Mouse (Mus musculus): ENCODE results near the gene Zfp11. TPM values are rescaled to one million over a fixed set of nuclear protein-coding genes. Genes with fewer than 3 reads are reported as not detected.
A peak's percentile ranks its signal among the peaks of the same experiment; 100 is the strongest.
"Not testable (repeated sequence)": the region's sequence is repeated elsewhere in the genome, so short reads cannot be mapped to it uniquely, and the experiment has no call there.

Zfp11 gene
- total RNA-seq (2021), result 1 to 10 TPM; 7.0 to 7.1 TPM
- long read RNA-seq, experiment 1, transcript Zfp11-201 (3 exons, 3,929 nt), result major isoform, 5 of 6 reads
- long read RNA-seq, experiment 1, partial matches to known transcripts, result 0 of 6 reads
- long read RNA-seq, experiment 1, other reads (novel, unspliced or antisense), result 1 of 6 reads
- long read RNA-seq, experiment 2, transcript Zfp11-201 (3 exons, 3,929 nt), result major isoform, 6 of 7 reads
- long read RNA-seq, experiment 2, partial matches to known transcripts, result 0 of 7 reads
- long read RNA-seq, experiment 2, other reads (novel, unspliced or antisense), result 1 of 7 reads

DNA sequence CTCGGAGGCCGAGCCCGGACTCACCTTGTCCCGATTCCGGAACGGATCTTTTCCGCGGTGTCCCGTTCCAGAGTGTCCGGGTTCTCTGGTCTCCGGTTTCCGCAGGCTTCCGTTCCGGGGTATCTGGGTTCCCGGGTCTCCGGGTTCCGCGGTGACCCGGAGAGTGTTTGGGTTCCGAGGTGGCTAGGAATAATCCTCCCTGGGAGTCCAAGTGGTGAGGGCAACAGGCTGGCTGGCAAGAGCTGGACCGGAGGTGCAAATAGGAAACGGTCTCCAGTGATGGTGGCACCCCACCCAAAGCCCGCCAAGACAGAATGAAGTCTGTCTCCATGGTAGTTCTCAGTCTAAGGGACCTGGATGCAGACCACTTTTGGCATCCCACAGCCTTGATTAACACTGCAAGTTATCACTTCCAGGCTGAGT, at the start of gene Zfp11:
Gene Zfp11 (minus strand): TSS at position 64 of the 423 bp plus-strand sequence.
- peak; percentile 82 to 85 for DNase-seq (ENCODE audit: low spot score in 2 of 2)
- intact Hi-C loops (cut with DNase I), result loop anchor here (5.0 kb wide), 1 partner anchor 57 kb away; the partner anchor contains the start of gene Nipsnap2

DNA sequence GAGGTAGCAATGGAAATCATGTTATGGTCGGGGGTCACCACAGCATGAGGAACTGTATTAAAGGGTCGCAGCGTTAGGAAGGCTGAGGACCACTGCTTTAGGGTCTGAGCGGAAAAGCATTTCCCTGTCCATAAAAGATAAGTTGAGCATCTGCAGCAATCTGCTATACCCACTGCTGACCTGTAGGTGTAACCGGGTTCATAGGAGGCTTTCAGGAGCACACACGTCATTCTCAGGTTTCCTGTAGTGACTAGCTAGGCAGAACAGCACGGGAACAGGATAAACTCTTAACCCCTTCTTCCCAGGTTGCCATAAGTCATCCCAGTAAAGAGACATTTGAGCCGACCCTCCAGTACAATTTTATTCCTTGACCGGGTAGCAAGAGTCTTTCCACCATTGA, 47.1 kb upstream of the Zfp11 start:
- intact Hi-C loops (cut with DNase I), result loop anchor here (5.0 kb wide), 1 partner anchor 105 kb away; no protein-coding TSS in a partner anchor
- no peak for DNase-seq (ENCODE audit: low spot score in 2 of 2)

DNA sequence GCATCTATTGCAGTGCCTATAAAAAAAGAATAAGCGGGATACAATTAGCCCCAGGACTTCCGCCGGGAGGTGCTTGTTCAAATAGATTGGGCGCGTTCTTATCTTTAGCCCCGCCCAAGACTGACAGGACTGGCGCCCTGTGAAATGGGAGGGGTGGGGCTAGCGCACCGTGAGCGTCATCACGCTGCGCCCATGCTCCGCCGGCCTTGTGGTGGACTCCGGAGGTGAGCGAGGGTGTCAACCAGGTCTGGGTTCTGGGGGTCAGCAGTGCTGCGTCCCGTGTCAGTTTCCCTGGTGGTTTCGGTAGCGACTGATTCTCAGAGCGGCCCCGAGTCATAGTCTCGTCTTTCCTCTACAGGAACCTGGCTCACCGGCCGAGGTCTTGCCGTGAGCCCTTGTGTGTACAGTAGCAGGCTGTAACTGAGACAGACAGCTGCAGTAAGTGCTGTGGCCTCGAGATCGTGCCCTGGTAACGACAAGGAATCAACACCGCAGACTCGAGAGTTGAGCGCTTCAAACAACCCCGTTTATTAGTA, 45.5 kb upstream of the Zfp11 start, which contains the start of gene Mrps17:
Gene Mrps17 (plus strand): TSS at position 172 of the 536 bp plus-strand sequence.
- intact Hi-C loops (cut with DNase I), result loop anchor here (5.0 kb wide), 1 partner anchor 103 kb away; no protein-coding TSS in a partner anchor
- DNase-seq (ENCODE audit: low spot score in 2 of 2), result peak; percentile 93

DNA sequence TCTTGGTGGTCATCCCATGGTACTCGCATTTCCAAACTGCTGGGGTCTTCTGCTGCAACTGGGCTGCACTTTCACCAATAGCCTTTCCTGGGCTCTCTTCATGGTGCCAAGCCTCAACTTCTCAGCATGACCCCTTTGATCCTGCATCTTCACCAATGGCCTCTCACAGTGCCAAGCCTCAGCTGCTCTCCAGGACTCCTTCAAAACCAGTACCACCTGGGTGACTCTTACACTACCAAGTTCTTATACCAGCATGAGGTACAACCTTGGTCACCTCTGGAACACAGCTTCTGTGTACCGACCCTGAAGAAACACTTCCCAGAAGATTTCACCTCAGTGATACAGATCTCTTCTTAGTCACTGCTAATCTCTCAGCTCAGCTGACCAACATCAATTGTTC, 38.5 kb upstream of the Zfp11 start, which contains the start of gene Sept14:
Gene Sept14 (minus strand): TSS at position 101 of the 400 bp plus-strand sequence.
- DNase-seq (ENCODE audit: low spot score in 2 of 2), result no peak
- intact Hi-C loops (cut with DNase I), result no loop called here

DNA sequence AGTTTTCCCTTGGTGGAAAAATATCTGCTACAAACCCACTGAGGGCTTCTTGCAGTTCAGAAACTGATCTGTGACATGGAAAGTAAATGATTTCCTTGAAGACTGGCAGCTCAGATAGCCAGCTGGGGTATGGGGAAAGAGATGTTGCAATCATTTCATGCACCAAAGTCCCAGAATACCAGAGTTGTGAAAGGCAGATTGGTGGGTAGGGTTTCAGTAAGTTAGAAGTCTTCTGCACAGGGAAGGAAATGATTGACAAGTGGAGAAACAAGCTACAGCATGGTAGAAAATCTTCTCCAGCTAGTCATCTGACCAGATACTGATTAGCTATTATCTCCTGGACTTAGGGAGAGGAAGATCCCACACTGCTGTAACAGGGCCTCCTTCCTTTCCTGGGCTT, 33.5 kb upstream of the Zfp11 start:
- intact Hi-C loops (cut with DNase I), result no loop called here
- DNase-seq (ENCODE audit: low spot score in 2 of 2), result no peak

DNA sequence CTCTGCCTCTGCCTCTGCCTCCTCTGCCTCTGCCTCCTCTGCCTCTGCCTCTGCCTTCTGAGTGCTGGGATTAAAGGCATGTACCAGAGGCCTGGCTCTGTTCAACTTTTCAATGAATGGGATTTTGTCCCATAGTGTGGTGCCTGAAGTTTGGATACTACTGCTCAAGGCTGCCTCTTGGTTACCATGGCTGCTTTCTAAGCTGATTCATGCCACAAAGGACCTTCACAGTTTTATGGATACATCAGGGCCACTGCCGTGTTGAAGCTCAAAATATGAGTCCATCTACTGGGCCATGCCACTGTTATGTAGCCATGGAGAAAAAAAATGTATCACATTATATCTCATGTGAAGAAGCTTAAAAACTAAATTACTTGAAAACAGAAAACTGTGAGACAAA, 31.8 kb upstream of the Zfp11 start:
- DNase-seq (ENCODE audit: low spot score in 2 of 2), result no peak
- intact Hi-C loops (cut with DNase I), result no loop called here

DNA sequence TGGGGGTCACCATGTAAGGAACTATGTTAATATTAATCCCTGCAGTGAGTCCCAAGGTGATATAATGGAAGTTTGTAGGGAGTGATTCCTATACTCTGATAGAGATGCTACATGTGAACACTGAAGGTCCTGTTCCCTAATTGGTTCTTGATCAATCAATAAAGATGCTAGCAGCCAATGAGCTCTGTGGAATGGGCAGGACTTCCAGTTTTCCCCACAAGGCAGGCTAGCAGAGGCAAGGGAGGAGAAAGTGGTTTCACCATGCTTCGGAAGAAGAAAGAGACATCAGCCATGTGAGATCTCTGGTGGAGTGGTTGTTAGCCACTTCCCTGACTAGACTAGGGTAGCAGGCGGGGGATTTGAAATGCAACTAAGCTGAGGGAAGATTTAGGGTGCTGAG, 30.6 kb upstream of the Zfp11 start:
- DNase-seq (ENCODE audit: low spot score in 2 of 2), result no peak
- intact Hi-C loops (cut with DNase I), result no loop called here

DNA sequence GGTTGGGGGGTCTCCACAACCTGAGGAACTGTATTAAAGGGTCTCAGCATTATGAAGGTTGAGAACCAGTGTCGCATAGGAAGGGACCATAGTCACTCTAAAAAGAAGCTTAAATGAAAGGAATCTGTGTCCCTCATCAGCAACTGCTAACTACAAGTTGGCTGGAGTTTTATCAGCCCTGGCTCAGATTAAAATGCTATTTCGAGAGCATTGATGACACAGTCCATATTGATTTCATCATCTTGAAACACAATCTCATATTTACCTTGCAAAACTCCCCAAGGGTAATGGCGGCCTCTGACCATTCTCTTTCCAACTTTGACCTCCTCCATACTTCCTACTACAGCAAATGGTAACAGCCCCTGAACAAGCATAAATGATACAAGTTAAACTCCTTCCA, 20.6 kb upstream of the Zfp11 start:
- intact Hi-C loops (cut with DNase I), result no loop called here
- no peak for DNase-seq (ENCODE audit: low spot score in 2 of 2)

DNA sequence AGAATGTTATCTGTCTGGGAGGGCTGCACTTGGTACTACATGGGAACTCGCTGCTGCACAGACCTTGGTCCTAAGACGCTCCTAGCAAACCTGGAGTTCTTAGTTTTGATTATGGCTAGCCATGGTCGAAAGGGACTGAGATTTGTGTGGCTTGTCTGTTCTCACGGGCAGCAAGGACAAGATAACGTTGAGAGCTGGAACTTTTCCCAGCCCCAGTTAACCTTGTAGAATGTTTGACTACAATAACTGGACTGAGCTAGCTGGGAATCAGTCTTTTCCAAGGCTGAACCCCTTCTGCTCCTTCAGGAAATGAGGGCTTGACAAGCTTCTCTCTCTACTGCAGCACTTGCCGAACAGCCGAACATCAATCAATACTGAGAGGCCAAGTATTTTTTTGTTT, 17.7 kb upstream of the Zfp11 start:
- DNase-seq (ENCODE audit: low spot score in 2 of 2), result no peak
- intact Hi-C loops (cut with DNase I), result no loop called here

DNA sequence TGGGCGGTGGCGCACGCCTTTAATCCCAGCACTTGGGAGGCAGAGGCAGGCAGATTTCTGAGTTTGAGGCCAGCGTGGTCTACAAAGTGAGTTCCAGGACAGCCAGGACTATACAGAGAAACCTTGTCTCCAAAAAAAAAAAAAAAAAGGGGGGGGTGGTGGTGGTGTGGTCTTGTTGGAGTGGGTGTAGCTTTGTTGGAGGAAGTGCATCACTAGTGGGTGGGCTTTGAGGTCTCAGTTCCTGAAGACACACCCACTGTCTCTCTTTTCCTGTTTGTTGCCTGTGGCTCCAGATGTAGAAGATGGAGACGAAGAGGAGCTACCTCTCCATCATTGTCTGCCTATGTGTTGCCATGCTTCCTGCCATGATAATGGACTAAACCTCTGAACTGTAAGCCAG, 15.2 kb upstream of the Zfp11 start:
- not testable (repeated sequence) for DNase-seq (ENCODE audit: low spot score in 2 of 2)

DNA sequence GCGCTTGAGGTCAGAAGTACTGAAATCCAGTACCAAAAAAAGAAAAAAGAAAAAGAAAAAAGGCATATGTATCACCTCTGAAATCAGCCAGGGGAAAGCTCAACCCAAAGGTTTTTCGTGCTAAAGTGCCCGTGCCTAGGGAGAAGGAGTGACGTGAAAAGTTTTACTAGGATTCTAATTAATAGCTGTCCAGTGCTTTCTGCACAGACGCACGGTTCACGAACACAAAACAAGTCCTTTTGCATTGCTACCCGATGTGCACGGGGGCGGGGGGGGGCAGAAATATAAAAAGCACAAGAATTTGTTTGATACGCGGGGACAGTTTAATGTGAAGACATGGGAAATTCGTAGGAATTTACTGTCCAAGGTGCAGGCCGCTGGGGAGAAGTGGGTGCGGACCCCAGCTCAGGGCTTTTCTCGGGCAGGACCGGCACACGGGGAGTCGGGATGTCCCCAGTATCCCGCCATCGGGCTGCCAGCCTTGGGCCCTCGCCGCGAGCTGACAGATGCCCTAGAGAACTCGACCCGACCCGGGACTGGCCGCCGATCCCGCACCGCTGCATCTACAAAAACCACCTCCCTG, 355 bp downstream of the Zfp11 start:
- intact Hi-C loops (cut with DNase I), result loop anchor here (5.0 kb wide), 1 partner anchor 58 kb away; the partner anchor contains the start of gene Nipsnap2
- no peak for DNase-seq (ENCODE audit: low spot score in 2 of 2)

More for the DNA sequence above, 15.2 kb upstream of the Zfp11 start:
- intact Hi-C loops (cut with DNase I), result not testable (repeated sequence)

DNA sequence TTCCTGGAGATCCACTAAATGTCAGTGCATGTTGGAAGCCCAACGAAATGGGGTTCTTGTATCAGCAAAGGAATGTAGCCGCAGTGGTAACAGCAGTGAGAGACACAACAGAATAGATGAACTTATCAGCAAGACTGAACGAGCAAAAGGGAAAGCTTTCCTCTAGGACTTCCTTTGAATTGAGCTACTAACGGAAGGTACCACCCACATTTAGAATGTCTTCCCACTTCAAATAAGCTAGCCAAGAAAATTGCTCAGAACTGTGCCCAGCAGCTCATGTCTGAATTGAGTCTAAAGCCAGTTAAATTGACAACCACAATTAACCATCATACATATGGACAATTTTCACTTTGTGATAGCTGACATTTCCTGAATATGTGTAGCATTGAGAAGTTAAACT, 2.0 kb downstream of the Zfp11 start:
- peak; percentile 10 to 14 for DNase-seq (ENCODE audit: low spot score in 2 of 2)
- intact Hi-C loops (cut with DNase I), result no loop called here

DNA sequence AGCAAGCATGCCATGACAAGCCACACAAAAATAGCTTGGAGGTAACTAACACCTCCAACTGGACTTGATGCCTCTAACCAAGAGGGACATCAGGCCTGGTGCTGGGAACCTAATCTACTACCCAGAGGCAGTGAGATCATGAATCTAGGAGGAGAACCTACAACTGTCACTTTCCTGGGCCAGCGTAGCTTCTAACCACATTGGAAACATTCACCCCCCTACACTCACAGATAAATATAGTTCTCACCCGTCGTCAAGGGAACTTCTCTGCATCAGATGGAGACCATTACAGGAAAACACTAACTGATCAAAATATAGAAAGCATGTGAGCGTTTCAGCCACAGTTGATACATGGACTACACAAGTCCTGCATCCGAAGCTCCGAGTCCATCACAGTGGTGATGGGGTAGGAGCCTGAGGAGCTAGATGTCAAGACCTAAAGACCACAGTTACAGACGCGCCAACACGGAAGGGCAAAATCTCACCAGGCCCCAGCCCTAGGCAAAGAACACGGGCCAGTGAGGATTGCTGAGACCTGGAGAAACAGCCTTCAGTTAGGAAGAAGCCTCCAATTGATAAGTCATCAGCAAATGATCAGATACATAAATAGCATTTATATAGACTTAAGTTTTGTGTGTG, 3.5 kb downstream of the Zfp11 start:
- peak; percentile 19 to 54 for DNase-seq (ENCODE audit: low spot score in 2 of 2)
- intact Hi-C loops (cut with DNase I), result no loop called here

DNA sequence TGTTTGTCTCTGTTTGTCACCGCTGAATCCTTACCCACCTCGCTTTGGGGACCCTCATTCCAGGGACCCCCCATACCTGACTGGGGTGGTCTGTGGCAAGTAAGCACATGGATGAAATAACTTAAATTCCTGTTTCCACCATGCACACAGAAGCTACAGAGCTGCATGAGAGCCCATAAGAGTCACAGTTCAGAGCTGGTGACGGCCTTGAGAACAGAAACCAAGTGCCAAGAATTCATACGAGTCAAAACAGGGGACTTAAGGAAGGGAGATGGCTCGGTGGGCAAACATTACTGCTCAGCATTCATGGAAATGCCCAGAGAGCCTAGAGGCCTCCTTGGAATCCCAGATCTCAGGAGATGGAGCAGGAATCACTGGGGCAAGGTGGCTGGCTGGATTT, 5.8 kb downstream of the Zfp11 start:
- intact Hi-C loops (cut with DNase I), result no loop called here
- DNase-seq (ENCODE audit: low spot score in 2 of 2), result no peak

DNA sequence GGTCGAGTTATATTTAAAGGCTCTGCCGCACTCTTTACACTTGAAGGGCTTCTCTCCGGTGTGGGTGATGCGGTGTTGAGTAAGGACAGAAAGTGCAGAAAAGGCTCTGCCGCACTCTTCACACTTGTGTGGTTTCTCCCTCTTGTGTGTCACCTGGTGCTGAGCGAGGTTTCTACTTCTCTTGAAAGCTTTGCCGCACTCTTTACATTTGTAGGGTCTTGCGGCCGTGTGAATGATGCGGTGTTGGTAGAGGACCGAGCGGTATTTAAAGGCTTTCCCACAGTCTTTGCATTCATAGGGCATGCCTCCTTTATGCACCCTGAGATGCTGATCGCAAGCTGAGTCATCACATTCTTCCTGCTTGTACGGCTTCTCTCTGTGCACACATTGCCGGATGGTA, 12.0 kb downstream of the Zfp11 start:
- intact Hi-C loops (cut with DNase I), result no loop called here
- no peak for DNase-seq (ENCODE audit: low spot score in 2 of 2)

DNA sequence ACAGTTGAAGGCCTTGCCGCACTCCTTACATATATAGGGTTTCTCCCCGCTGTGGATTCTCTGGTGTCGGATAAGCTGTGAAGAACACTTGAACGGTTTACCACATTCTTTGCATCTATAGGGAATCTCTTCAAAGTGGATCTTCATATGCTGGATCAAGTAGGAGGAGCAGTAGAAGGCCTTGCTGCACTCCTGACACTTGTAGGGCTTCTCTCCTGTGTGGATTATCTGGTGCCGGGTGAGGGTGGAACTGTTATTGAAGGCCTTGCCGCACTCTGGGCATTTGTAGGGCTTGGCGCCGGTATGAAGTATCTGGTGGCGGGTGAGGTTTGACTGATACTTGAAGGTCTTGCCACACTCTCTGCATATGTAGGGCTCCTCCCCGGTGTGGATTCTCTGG, 12.9 kb downstream of the Zfp11 start:
- DNase-seq (ENCODE audit: low spot score in 2 of 2), result no peak
- intact Hi-C loops (cut with DNase I), result no loop called here

DNA sequence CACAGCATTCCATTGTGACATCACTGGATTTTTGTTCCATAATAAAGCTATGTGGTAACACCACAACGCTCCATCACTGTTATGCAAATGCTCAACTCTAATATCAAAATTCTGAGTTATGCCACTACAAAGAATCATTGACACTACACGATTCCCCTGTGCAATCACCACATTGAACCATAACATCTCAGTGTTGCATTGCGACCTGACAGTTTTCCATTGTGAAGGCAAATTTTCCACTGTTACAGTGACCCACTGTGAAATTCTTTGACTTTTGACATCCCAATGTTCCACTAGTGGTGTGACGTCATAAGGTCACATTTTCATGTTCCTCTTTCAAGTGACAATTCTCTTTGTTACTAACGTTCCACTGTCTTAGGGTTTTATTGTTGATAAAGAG, 19.0 kb downstream of the Zfp11 start:
- no peak for DNase-seq (ENCODE audit: low spot score in 2 of 2)
- intact Hi-C loops (cut with DNase I), result no loop called here

DNA sequence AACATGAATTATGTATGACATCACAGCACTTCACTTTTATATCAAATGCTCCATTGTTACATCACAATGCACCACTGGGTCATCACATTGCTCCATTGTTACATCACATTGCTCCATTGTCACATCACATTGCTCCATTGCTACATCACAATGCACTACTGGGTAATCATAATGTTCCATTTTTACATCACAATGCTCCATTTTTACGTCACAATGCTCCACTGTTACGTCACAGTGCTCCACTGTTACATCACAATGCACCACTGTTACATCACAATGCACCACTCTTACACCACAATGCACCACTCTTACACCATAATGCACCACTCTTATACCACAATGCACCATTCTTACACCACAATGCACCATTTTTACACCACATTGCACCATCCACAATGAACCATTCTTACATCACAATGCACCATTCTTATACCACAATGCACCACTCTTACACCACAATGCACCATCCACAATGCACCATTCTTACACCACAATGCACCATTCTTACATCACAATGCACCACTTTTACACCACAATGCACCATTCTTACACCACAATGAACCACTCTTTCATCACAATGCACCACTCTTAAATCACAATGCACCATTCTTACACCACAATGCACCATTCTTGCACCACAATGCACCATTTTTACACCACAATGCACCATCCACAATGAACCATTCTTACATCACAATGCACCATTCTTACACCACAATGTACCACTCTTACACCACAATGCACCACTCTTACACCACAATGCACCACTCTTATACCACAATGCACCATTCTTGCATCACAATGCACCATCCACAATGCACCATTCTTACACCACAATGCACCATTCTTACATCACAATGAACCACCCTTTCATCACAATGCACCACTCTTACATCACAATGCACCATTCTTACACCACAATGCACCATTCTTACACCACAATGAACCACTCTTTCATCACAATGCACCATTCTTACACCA, 37.3 kb downstream of the Zfp11 start:
- intact Hi-C loops (cut with DNase I); DNase-seq (ENCODE audit: low spot score in 2 of 2): not testable (repeated sequence)

DNA sequence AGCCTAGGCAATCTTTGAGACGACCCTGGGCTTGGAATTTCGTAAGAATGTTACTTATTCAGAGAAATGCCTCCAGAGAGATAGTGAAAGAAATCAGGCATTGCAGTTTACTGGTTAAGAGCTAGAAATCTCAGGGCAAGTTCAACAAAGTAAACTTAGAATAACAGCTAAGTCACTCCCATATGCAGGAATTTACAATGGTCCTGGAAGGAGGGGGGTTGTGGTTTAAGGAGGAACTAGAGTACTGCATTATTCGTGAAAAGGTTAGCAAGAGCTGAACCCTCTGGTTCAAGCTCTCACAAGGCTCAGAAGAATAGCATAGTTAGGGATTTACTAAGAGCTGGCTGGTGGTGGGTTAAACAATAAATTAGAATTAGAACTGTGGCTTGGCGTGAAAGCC, 43.3 kb downstream of the Zfp11 start:
- intact Hi-C loops (cut with DNase I); DNase-seq (ENCODE audit: low spot score in 2 of 2): not testable (repeated sequence)

All from left cerebral cortex, postnatal 14 days (tissue).